Mouse (Mus musculus) ovary, postnatal 10 days (tissue): Measurements from ENCODE around the gene Depdc7.
A peak's percentile ranks its signal among the peaks of the same experiment; 100 is the strongest.

Experiments
- DNase-seq: peaks from one replicate; pipeline ENCODE4 v3.0.0; 2022; ENCODE audit warnings: low spot score

The Depdc7 gene

DNA sequence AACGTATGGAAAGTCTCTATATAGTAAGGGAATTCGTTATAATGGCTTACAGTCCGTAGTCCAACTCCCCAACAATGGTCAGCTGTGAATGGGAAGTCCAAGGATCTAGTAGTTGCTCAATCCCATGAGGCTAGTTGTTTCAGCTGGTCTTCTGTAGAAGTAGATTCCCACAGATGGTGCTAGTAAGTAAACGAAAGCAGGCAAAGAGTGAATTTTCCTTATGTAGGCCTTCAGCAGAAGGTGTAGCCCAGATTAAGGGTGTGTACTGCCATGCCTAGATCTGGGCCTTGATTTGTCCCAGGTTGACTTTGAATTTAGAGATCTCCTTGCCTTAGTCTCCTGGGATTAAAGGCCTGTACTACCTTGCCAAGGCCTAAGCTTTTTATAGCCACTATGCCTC, 26.4 kb downstream of the Depdc7 start, which contains the start of gene Pin1rt1:
Gene Pin1rt1 (minus strand): TSS at position 101 of the 400 bp plus-strand sequence.
- DNase-seq: no peak

DNA sequence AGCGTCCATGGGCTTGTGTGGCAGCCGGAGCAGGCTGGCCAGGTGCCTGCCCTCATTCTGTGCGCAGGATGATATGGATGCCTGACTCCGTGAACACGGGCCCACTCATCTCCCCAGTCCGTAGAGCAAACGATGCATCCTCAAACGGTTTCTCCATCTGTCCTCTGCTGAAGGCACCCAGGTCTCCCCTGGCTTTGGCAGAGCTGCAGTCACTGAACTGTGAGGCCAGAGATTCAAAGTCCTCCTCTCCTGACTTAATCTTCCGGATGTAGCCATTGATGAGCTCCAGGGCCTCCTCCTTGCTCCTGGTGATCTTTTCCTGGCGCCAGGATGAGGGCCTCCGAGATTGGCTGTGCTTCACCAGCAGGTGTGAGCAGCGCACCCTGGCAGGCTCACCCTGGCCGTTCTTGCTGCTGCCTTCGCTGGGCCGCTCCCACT, 28.4 kb downstream of the Depdc7 start:
- no peak for DNase-seq

DNA sequence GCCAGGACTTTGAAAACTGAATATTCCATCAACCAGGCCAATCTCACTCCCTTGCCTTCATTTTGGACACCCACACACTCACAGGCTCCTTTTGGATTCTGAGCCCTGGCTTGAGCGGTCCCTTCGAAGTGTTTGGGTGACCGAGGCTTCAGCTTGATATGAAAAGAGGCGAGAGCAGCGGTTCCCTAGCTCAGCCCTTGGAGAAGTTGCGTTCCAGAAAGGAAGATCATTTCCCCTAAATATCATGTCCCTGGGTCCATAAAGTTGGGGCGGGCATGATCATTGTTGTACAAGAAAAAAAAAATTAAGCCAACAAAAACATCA, 30.2 kb downstream of the Depdc7 start:
- DNase-seq: no peak

DNA sequence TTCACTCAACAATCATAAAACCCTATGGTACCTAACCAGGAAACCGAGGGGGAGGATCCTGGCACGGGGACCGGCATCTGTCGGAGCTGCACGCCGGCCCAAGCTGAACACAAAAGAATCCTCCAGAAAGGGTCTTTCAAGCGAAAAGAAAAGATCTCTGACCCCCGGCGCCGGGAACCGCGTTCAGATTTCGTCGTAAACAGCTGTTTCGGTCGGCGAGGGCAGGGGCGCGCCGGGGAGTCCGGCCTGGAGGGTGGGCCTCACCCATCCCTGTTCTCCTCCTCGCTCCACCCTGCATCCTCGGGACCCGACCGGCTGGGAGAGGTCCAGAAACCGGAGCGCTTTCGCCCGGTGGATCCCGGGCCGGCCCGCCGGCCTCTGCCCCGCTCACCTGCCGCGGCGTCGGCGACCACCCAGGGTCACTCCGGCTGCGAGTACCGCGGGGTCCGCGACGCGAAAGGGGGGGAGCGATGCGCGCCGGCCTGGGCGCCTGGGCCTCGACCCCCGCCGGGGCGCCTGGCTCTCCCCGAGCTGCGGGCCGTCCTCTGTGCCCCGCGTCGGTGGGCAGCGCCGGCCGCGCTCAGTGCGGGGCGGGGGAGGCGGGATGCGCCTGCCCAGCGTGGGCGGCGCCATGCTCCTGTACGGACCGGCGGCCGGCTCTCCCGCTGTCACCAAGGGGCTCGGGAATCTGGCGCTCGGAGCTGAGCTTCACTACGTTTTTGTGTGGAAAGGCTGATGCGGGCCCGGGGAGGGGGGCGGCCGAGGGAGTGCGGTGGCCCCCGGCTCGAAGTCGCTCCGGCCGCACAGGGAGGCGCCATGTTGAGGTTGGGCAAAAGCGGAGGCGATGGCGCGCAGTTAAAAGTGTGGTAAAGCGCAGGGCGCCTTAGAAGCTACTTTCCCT, 30.8 kb downstream of the Depdc7 start, which contains the start of gene Tcp11l1:
Gene Tcp11l1 (minus strand): TSS at position 585 of the 901 bp plus-strand sequence.
- peak; percentile 61 for DNase-seq

DNA sequence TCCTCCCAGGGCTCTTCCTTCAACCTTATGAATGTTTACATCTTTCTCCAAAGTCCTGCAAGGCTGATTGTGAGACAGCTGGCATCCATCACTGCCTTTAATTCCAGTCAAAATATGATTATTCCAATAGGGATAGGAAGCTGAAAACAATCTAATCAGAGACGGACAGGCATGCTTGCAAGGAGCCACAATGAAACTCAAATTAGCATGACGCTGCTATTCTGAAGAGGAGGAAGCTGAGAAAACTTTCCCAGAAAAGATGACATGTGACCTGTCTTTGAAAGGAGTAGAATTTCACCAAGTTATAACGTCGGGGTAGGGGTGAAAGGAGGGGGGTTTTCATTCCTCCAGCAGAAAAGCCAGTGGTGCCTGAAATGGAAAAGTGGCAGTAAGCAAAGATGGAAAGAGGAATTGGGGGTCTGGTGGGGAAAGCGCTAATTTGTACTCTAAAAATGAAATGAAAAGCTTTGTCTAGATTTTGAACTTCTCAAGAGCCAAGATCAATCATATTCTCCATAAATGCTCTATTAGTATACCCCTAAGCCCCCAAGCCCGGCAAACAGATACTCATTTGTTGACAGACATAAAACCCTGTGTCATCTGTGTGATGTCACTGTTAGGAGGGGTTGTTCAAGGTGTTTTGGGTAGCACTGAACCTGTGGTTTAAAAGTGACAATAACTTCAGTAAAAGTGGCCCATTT, 31.9 kb downstream of the Depdc7 start:
- DNase-seq: no peak

DNA sequence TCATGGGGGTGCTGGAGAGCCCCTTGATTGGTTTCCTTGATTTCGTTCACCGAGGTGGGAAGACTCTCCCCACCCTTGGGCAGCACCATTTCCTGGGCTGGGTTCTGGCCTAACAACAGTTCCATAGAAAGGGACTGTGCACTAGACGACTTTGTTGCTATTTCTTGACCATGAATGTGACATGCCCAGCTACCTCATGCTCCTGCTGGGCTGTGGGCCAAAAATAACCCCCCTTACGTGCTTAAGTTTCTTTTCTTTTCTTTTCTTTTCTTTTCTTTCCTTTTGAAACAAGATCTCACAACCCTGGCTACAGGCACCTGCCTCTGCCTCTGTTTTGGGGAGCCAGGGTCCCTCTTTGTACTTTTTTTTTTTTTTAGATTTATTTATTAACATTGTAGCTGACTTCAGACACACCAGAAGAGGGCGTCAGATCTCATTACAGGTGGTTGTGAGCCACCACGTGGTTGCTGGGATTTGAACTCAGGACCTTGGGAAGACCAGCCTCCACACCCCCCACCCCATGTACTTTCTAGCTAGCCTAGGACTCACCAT, 32.8 kb downstream of the Depdc7 start:
- no peak for DNase-seq

DNA sequence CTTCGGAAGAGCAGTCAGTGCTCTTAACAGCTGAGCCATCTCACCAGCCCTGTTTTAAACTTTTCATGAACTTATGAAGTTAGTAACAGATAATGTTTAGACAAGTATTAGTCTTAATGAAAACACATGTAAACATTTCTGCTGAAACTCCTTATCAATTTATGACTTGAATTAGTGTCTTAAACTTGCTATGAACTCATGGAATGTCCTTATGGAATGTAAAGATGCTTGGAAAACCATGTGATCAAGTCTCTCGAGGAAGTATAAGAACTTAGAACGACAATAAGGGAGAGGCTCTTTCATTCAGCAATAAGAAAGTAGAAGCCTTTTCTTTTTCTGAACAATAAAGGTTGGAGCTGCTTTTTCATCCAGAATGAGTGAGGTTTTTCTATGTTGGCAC, 38.3 kb downstream of the Depdc7 start:
- no peak for DNase-seq

DNA sequence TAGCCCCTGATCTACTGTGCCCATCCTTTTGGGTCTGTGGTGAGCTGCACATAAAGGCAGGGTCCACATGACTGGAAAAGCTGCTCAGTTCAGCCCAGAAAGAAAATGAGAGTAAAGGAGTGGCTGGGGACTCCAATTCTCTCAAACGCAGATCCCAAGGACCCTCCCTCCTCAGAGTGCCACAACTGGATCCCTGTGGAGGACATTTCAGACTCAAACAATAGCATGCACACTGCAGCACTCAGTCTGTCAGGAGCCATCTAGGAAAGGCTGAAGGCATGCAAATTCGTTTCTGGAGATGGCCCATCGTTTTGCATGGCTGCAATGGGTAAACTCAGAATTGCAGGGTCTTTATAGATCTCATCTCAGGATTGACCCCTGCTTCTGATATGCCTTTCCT, 39.5 kb downstream of the Depdc7 start:
- no peak for DNase-seq

DNA sequence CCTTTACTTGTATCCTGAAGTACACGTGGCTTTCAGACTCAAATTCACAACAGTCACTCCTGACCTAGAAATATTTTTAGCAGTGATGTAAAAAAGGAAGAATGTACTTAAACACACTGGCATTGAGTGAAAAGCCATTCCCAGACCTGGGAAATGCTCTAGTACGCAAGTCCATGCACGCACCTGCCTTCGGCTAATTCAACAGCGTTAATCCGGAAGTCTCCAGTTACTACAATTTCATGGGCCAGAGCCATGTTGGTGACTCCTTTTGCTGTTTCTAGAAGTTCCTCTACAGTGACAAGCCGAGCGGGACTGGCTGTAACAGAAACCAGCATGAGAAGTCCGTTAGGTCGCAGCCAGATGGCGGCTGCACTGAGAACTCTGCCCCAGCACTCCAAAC, 43.0 kb downstream of the Depdc7 start:
- no peak for DNase-seq

DNA sequence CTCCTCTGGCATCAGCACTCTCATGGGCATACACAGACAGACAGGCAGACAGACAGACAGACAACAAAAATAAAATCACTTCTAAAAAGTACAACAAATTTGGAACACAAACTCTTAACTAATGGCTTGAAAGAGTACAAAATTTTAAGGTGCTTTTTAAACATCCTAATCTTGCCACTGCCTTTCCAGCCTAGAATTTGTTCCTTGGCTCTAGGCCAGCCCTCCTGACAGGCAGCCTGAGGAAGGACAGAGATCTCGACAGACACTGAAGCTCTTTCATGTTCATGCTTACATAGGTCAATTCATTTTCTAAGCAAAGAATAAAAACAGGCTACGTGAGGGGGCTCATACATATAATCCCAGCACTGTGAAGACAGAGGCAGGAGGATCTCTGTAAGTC, 50.1 kb downstream of the Depdc7 start:
- DNase-seq: no peak

DNA sequence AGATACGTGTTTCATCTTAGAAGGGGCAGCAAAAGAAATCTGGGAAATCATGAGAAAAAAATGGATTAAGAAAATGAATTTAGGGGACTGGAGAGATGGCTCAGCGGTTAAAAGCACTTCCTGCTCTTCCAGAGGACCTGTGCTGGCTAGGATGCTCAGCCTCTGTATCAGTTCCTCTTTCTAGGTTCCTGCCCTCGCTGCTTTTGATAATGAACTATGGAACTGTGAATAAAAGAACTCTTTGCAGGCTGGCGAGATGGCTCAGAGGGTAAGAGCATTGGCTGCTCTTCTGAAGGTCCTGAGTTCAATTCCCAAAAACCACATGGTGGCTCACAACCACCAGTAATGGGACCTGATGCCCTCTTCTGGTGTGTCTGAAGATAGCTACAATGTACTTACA, 52.0 kb downstream of the Depdc7 start:
- DNase-seq: no peak

DNA sequence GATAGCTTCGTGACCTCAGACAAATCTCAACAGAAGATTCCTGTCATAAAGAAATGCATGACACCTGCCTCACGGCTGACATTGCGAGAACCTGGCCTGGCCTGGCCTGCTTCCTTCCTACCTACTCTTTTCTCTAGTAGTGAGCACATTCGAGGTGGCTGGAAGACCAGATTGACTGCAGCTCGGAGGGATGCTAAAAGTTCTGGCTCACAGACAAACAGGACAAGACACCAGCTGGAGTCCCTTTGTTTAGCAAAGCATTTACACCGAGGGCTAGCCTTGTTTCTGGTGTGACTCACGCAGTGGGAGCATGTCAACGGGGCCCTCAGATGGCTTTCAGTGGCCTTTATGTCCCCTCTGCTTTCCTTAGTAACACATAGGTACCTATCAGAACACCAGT, 54.0 kb downstream of the Depdc7 start:
- no peak for DNase-seq

DNA sequence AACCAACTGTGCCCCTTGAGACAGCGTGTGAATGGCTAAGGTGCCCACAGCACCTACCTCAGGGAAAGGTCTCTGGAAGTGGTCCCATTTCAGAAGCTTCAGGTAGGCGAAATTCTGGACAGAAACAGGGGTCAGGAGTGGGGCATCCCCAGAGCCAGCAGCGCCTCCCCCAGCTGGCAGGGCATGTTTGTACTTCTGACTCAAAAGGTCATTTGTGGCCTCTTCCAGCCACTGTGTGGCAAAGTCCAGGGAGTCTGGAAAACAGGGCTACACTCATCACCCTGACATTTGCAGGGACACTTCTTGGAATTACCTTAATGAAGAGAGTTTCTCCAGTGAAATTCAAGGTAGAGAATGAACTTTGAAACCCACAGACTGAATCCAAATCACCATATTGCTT, 54.4 kb downstream of the Depdc7 start:
- DNase-seq: no peak

DNA sequence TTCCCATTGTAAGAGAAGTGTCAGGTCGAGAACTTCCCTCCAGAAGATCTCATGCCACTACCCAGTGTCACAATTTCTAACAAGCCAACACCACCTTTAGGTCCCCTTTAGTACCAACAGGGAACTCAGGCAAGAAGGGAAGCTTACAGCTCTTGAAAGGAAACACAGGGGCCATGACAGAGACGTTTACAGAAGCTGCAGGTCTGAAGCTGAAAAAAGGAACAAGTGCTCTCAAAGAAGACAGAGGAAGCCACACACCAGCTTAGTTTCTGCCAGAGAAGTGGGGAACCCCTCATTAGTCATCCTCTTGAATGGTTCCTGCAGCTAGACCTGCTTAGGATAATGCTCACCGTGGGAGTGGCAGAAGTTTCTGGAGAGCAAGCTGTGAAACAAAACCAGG, 55.4 kb downstream of the Depdc7 start:
- DNase-seq: no peak

DNA sequence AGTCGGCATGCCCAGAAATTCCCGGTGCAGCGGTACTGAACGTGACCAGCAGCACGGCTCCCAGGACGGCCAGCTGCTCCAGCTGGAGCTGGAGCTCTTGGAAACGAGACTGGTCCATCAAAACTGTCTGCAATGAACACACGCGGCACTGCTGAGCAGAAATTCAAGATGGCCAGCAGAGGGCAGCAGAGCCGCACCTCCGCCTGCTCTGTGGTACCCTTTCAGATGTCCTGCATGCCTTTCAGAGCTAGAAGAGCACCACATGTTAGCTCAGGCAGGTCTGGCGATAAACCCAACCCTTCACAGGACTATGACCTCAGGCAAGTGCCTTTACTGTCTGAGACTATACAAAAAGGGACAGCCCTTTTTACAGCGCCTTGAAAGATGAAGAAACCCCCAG, 57.3 kb downstream of the Depdc7 start:
- peak; percentile 39 for DNase-seq

DNA sequence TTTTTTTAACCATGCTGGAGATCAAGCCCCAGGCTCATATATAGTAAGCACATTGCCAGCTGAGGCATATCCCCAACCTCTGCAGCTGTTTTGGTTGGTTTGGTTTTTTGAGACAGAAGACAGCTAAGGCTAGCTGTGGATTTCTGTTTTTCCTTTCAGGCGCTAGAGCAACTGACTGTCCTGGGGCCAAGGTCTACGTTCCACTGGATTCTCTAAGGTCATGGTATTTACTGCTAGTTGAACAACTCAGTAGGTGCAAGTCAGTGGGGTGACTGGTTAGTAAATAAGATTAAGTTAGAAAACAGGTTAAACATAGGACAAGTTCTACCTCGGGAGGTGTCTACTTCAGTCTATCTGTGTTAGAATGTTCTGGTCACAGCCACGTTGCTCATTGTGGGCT, 57.9 kb downstream of the Depdc7 start:
- DNase-seq: no peak

DNA sequence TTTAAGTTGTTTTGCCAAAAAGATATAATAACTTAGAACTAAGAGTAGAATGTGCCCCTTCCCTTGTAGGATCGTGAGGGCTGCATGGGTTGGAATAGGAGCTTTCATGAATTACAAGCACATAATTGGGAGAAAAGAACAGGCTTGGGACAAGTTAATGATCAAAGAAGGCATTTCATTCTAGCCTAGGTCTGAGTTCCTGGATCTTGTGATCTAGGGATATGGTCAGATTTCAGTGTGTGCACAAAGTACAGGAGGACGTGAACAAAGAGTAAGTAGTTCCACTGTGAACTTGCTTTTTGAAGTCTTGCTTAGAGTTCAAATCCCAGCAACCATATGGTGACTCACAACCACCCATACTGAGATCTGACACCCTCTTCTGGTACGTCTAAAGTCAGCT, 65.4 kb downstream of the Depdc7 start:
- no peak for DNase-seq
